Mouse (Mus musculus) intestine, embryonic 14.5 days (tissue): Measurements from ENCODE around the gene Cyfip2. TPM values are rescaled to one million over a fixed set of nuclear protein-coding genes. Genes with fewer than 3 reads are reported as not detected.
A peak's percentile ranks its signal among the peaks of the same experiment; 100 is the strongest.
"Not testable (repeated sequence)": the region's sequence is repeated elsewhere in the genome, so short reads cannot be mapped to it uniquely, and the experiment has no call there.

Experiments used
- ATAC-seq: fragments of 200-750 bp; cut with Nextera tagmentation; replicated peaks from 2 replicates; pipeline ENCODE4 v1.8.0; 2017; ENCODE audit warnings: low read depth, moderate number of reproducible peaks, moderate TSS enrichment, moderate library complexity; ENCODE audit not compliant: low FRiP score, low TSS enrichment
- DNase-seq: peaks from one replicate; pipeline ENCODE4 v3.0.0-alpha.2; 2018; ENCODE audit warnings: low spot score
- H3K27ac ChIP-seq: fragments of 300-500 bp; sonication (generic); 2 replicates; pipeline ENCODE4 v1.5.1; 2014; ENCODE audit warnings: low read depth, mild to moderate bottlenecking, control low read depth
- H3K27me3 ChIP-seq: fragments of 300-500 bp; sonication (generic); replicated peaks from 2 replicates; pipeline ENCODE4 v1.6.1; 2014; ENCODE audit warnings: low read length, control low read depth; ENCODE audit not compliant: control insufficient read depth, insufficient read depth
- H3K36me3 ChIP-seq: fragments of 300-500 bp; sonication (generic); 2 replicates; pipeline ENCODE4 v1.6.1; 2014; ENCODE audit warnings: low read length, control low read depth; ENCODE audit not compliant: control insufficient read depth, insufficient read depth
- H3K4me1 ChIP-seq: fragments of 300-500 bp; sonication (generic); replicated peaks from 2 replicates; pipeline ENCODE4 v1.6.1; 2014; ENCODE audit warnings: low read length, control low read depth, mixed read lengths; ENCODE audit not compliant: control insufficient read depth, insufficient read depth
- H3K4me2 ChIP-seq: fragments of 300-500 bp; sonication (generic); 2 replicates; pipeline ENCODE4 v1.6.1; 2014; ENCODE audit warnings: low read length
- H3K4me3 ChIP-seq: fragments of 300-500 bp; sonication (generic); 2 replicates; pipeline ENCODE4 v1.5.1; 2014; ENCODE audit warnings: low read depth, low read length, control low read depth, mixed read lengths
- H3K9ac ChIP-seq: fragments of 300-500 bp; sonication (generic); 2 replicates; pipeline ENCODE4 v1.6.1; 2014; ENCODE audit warnings: mild to moderate bottlenecking, low read length
- H3K9me3 ChIP-seq: fragments of 300-500 bp; sonication (generic); 2 replicates; pipeline ENCODE4 v1.6.1; 2016; ENCODE audit warnings: low read length, control low read depth; ENCODE audit not compliant: control insufficient read depth
- WGBS: fragments of 180-500 bp; shearing (Covaris S2); extraction: QIAGEN DNeasy Blood & Tissue Kit; methylation state at CpG from one replicate; pipeline ENCODE4 v1.1.7; 2014; 5-methylcytosine and 5-hydroxymethylcytosine counted together
- polyA plus RNA-seq: library from polyadenylated mRNA; unstranded; fragments of >200 nt; fragmentation: Nextera tagmentation; extraction: Ambion mirVana; gene quantifications from 2 replicates; pipeline ENCODE4 v1.2.1, GENCODE M21; 2014

The Cyfip2 gene
- polyA plus RNA-seq, 1 experiment from 2014 or later, result 13.4 TPM

GRCm38 (mm10) chr11:46201636-46202546, 110.8 kb downstream of the Cyfip2 start:
- 47% methylated on average over 20 of the region's 20 CpGs for WGBS
- Histone ChIP-seq H3K27ac (peak overlapping the region; percentile 62), H3K4me3 (no peak overlapping the region), H3K9ac (no peak overlapping the region), H3K4me2 (no peak overlapping the region), H3K27me3 (no peaks in the 10 kb centered on the region), H3K4me1 (peaks cover 10% of the 10 kb centered on the region; the same call in 1 of the 2 replicates), H3K9me3 (no peaks in the 10 kb centered on the region), H3K36me3 (no peaks in the 10 kb centered on the region; the same call in 1 of the 2 replicates)
- DNase-seq, result no peak
- ATAC-seq, result no peak

GRCm38 (mm10) chr11:46200664-46201063, 112.0 kb downstream of the Cyfip2 start:
- no peak overlapping the region for H3K4me3 ChIP-seq
- no peaks in the 10 kb centered on the region for H3K9me3 ChIP-seq
- no peaks in the 10 kb centered on the region; the same call in 1 of the 2 replicates for H3K36me3 ChIP-seq
- DNase-seq (no peak), ATAC-seq (no peak)
- no peak overlapping the region for H3K9ac ChIP-seq
- no peaks in the 10 kb centered on the region for H3K27me3 ChIP-seq
- H3K27ac ChIP-seq, result no peak overlapping the region
- H3K4me2 ChIP-seq, result no peak overlapping the region
- peaks cover 6% of the 10 kb centered on the region; the same call in 1 of the 2 replicates for H3K4me1 ChIP-seq
- 87% methylated on average over 11 of the region's 11 CpGs for WGBS

- 45% methylated on average over 4 of the region's 4 CpGs for WGBS
These were observed 118.5 kb downstream of the Cyfip2 start for GRCm38 (mm10) chr11:46194175-46194574.

GRCm38 (mm10) chr11:46188283-46188682, 124.4 kb downstream of the Cyfip2 start:
- no peaks in the 10 kb centered on the region for H3K36me3 ChIP-seq
- no peak overlapping the region for H3K4me2 ChIP-seq
- ATAC-seq (no peak), DNase-seq (no peak)
- 65% methylated on average over 2 of the region's 2 CpGs for WGBS
- H3K4me1 ChIP-seq, result 0 out of 2 replicates have a peak, but pooled peaks cover 5% of the 10 kb centered on the region
- H3K27ac ChIP-seq, result no peak overlapping the region
- no peaks in the 10 kb centered on the region for H3K27me3 ChIP-seq
- H3K4me3 ChIP-seq, result no peak overlapping the region
- H3K9ac ChIP-seq, result no peak overlapping the region
- no peaks in the 10 kb centered on the region for H3K9me3 ChIP-seq

More at GRCm38 (mm10) chr11:46194175-46194574, 118.5 kb downstream of the Cyfip2 start:
- H3K9me3 ChIP-seq, result no peaks in the 10 kb centered on the region
- no peak for DNase-seq
- ATAC-seq, result no peak
- H3K9ac ChIP-seq, result no peak overlapping the region
- peak overlapping the region; percentile 60; the same call in 1 of the 2 replicates for H3K27ac ChIP-seq
- 0 out of 2 replicates have a peak, but pooled peaks cover 3% of the 10 kb centered on the region for H3K4me1 ChIP-seq
- no peak overlapping the region for H3K4me3 ChIP-seq
- H3K4me2 ChIP-seq, result no peak overlapping the region
- no peaks in the 10 kb centered on the region for H3K27me3 ChIP-seq
- H3K36me3 ChIP-seq, result no peaks in the 10 kb centered on the region; the same call in 1 of the 2 replicates

- DNase-seq (no peak), ATAC-seq (no peak)
- H3K4me1 ChIP-seq, result 0 out of 2 replicates have a peak, but pooled peaks cover 5% of the 10 kb centered on the region
- H3K27me3 ChIP-seq, result no peaks in the 10 kb centered on the region
- peak overlapping the region; percentile 38 for H3K27ac ChIP-seq
- no peak overlapping the region for H3K9ac ChIP-seq
- H3K36me3 ChIP-seq, result no peaks in the 10 kb centered on the region
- WGBS, result 22% methylated on average over 4 of the region's 4 CpGs
- H3K4me3 ChIP-seq, result no peak overlapping the region
- no peaks in the 10 kb centered on the region for H3K9me3 ChIP-seq
- H3K4me2 ChIP-seq, result no peak overlapping the region
These were observed 127.2 kb downstream of the Cyfip2 start for GRCm38 (mm10) chr11:46185486-46185885.

GRCm38 (mm10) chr11:46184946-46185345, 127.7 kb downstream of the Cyfip2 start:
- no peaks in the 10 kb centered on the region for H3K36me3 ChIP-seq
- no peak overlapping the region for H3K9ac ChIP-seq
- 0 out of 2 replicates have a peak, but pooled peaks cover 5% of the 10 kb centered on the region for H3K4me1 ChIP-seq
- no peak overlapping the region for H3K4me3 ChIP-seq
- peak overlapping the region; percentile 38 for H3K27ac ChIP-seq
- ATAC-seq, result no peak
- H3K27me3 ChIP-seq, result no peaks in the 10 kb centered on the region
- H3K4me2 ChIP-seq, result no peak overlapping the region
- H3K9me3 ChIP-seq, result no peaks in the 10 kb centered on the region
- WGBS, result 81% methylated on average over 3 of the region's 3 CpGs
- DNase-seq, result no peak

- H3K4me1 ChIP-seq, H3K4me2 ChIP-seq, ATAC-seq, H3K36me3 ChIP-seq, DNase-seq, H3K27ac ChIP-seq, H3K9ac ChIP-seq, H3K4me3 ChIP-seq, H3K9me3 ChIP-seq, H3K27me3 ChIP-seq: not testable (repeated sequence)
- 91% methylated on average over 1 of the region's 1 CpGs for WGBS
These were observed 130.6 kb downstream of the Cyfip2 start for GRCm38 (mm10) chr11:46182031-46182430.

- Histone ChIP-seq H3K36me3 (no peaks in the 10 kb centered on the region), H3K4me2 (no peak overlapping the region), H3K4me3 (no peak overlapping the region), H3K27me3 (no peaks in the 10 kb centered on the region), H3K4me1 (no peaks in the 10 kb centered on the region), H3K9me3 (no peaks in the 10 kb centered on the region), H3K27ac (no peak overlapping the region), H3K9ac (no peak overlapping the region)
- DNase-seq, result no peak
- WGBS, result 79% methylated on average over 10 of the region's 10 CpGs
- ATAC-seq, result no peak
These were observed 135.2 kb downstream of the Cyfip2 start for GRCm38 (mm10) chr11:46177246-46178043.
